Mouse (Mus musculus) bone marrow, adult 2 months (tissue): ENCODE results near the gene Tescl.

Experiments
- CTCF ChIP-seq: fragments of 200-500 bp; IDR thresholded peaks from 2 replicates; pipeline ENCODE4 v1.5.1; 2011; ENCODE audit warnings: low read length, control low read depth; ENCODE audit not compliant: control insufficient read depth, insufficient read depth
- POLR2A ChIP-seq: fragments of 200-500 bp; IDR thresholded peaks from 2 replicates; pipeline ENCODE4 v1.6.1; 2011; ENCODE audit warnings: low read depth, mild to moderate bottlenecking, control low read depth, low read length, borderline replicate concordance; ENCODE audit not compliant: control insufficient read depth

DNA sequence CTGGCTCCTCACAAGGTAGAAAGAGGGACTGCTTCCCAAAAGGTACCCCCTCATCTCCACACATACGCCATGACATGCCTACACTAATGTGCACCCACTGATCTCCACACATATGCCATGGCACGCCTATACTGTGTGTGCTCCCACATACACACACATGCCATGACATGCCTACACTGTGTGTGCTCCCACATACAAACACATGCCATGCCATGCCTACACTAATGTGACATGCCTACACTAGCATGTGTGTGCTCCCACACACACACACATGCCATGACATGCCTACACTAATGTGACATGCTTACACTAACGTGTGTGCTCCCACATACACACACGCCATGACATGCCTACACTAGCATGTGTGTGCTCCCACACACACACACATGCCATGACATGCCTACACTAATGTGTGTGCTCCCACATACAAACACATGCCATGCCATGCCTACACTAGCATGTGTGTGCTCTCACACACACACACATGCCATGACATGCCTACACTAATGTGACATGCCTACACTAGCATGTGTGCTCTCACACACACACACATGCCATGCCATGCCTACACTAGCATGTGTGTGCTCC lies 43.5 kb downstream of the Tescl start:
- TF ChIP-seq CTCF, result no peak
- no peak for TF ChIP-seq POLR2A
